Mouse (Mus musculus) retina, postnatal 1 day (tissue): ENCODE results near the gene Pcnx2.

Experiments used
- DNase-seq: peaks from one replicate; pipeline ENCODE4 v3.0.0-alpha.2; 2012

The Pcnx2 gene

GRCm38 (mm10) chr8:125816742-125817141 lies 81.4 kb downstream of the Pcnx2 start:
- DNase-seq: no peak

DNA sequence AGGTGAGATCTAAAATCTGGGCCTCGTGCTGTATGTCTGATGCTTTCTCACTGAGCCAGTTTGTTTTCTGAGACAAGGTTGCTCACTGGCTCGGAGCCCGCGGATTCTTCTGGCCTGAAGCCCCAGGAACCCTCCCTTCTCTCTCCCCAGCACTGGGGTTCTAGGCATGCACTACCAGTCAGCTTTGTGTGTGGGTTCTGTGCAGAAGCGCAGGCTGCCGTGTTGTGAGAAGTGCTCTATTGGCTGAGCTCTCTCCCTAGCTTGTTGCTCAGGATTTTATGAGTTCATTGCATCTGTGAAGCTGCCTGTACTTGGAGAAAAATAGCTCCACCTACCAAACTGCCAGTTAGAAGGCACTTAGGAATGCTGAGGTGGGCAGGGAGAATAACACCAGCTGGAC lies 89.3 kb downstream of the Pcnx2 start:
- no peak for DNase-seq

GRCm38 (mm10) chr8:125807905-125808310 lies 90.2 kb downstream of the Pcnx2 start:
- DNase-seq: peak; percentile 20

DNA sequence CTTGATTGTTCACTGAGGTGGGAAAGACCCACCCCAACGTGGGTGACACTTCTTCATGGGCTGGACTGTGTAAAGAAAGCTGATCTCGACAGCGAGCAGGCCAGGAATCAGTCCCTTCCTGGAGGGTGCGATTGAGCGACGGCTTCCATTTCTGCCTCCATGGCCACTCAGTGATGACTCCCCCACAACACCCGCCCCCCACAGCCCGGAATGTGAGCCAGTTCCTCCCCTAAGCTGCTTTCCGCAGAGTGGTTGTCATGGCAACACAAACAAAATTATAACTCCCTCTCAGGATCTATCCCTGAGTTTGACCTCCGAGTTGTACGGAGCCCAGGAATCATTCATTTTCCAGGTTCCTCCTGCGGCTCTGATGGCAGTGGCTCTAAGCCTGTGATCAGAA lies 91.7 kb downstream of the Pcnx2 start:
- peak; percentile 26 for DNase-seq

- no peak for DNase-seq
These were observed 101.1 kb downstream of the Pcnx2 start for GRCm38 (mm10) chr8:125796970-125797369.

DNA sequence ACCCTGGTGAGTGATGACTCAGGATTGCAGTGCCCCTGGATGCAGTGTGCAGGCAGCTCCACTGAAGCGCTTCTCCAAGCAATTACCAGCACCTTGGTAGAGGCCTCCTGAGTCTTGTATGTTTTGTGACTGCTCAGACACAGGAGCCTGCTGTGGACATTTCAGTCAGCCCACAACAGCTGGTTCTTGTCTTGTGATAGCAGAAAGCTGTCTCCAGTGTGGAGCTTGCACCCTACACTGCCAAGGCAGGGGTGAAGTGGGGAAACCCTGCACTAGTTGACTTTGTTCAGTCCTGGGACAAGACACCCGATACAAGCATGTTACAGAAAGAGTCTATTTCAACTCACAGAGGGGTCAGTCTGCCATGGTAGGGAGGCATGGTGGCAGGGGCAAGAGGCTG lies 102.8 kb downstream of the Pcnx2 start:
- DNase-seq: no peak

DNA sequence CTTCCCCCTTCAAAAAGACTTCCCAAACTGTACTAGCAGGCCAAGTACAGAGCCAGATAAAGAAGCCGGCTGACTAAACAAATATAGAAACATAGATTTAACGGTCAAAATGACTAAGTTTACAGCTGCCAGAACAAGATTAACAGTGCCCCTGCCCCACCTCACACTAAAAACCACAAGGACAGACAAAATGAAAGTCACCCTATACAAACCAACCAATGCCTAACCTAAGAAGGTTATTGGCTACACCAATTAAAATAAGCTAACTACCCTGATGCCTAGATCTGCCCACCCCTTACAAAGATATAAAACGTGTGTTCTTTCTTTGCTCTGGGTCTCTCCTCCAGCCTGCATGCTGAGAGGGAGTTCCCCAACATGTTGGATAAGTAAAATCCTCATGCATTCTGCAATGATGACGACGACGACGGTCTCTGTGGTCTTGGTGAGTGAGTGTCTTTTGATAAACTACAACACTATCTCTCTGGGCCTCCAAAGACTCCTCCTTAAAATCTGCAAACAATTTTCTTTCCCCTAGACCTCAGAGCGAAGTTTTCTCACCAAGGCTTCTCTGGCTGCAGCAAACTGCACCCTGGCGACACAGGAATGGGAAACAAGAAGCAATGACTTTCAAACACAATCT lies 105.2 kb downstream of the Pcnx2 start:
- DNase-seq: no peak

DNA sequence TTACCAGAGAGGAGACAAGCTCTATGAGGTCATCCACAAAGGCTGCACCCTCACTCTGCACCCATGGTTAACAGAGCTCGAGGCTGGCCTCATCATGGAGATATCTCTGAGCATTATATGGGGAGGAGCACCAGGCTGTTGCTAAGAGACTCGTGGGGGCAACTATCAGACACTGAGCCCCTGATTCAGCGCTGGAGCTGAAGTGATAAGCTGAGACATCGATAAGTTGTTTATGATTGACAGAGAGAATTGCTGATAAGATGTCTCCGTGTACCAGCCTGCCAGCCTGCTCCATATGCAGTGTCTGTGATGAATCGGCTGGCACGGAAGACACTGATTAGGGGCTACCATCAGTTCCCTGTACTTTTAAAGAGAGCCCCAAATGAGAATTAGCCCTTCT lies 111.2 kb downstream of the Pcnx2 start:
- no peak for DNase-seq

- DNase-seq: no peak
These were observed 116.0 kb downstream of the Pcnx2 start for GRCm38 (mm10) chr8:125782161-125782560.

- no peak for DNase-seq
These were observed 118.5 kb downstream of the Pcnx2 start for GRCm38 (mm10) chr8:125779656-125780055.

GRCm38 (mm10) chr8:125778919-125779318 lies 119.2 kb downstream of the Pcnx2 start:
- no peak for DNase-seq

- no peak for DNase-seq
These were observed 120.5 kb downstream of the Pcnx2 start for GRCm38 (mm10) chr8:125777478-125778164.

GRCm38 (mm10) chr8:125776800-125777199 lies 121.3 kb downstream of the Pcnx2 start:
- DNase-seq: no peak

DNA sequence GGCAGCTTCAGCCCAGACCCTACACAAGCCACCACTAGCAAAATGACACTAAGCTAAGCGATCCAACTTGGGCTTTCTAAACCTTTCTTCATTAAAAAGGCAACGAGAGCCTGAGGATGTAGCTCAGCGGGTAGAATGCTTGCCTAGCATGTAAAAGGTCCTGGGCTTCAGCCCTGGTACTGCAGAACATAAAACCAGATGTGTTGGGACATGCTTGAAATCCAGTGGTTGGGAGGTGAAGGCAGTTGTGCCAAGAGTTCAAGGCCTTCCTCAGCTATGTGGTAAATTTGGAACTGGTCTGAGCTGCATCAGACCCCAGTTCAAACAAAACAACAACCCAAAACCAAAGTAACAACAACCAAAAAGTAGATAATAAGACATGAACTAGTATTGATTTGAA lies 121.8 kb downstream of the Pcnx2 start:
- DNase-seq: no peak

- DNase-seq: no peak
These were observed 123.1 kb downstream of the Pcnx2 start for GRCm38 (mm10) chr8:125775031-125775430.

DNA sequence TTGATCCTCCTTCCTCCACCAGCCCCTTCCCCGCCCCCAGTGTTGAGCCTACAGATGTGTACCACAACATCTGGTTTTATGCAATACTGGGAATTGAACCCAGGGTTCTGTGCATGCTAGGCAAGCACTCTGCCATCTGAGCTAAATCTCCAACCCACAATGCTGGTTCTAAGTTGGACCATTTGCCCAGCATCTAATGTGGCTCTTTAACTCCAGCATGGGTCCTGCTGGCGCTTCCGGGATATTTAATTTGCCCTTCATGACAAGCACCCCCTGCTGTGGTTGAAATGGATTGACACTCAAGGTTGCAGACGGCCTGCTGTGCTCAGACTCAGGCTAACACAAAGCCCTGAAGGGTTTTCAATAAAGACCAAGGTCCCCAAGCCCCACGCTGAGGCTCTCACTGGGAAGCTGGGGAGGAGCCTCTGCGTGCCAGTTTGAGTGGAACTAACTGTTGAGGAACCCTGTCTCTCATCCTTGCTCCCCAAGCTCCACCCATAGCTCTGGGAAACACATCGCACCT lies 124.8 kb downstream of the Pcnx2 start:
- no peak for DNase-seq

DNA sequence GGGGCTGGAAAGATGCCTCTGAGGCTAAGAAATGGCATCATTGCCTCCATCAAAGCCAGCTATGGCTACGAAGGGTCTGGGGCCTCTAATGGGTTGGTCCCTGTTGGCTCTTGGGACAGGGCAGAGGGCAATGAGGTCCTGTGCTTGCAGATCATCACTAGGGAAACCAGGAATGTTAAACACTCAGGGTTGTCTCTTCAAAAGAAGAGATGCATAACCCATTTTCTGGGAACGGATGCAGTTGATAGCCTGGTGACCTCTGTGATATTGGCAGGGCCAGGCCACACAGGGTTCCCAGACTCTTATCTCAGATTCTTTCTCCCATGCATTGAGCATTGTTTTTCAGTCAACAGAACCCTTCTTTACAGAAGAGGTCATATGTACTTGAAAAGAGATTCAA lies 125.8 kb downstream of the Pcnx2 start:
- no peak for DNase-seq

- DNase-seq: no peak
These were observed 130.0 kb downstream of the Pcnx2 start for GRCm38 (mm10) chr8:125768079-125768478.

- DNase-seq: no peak
These were observed 134.9 kb downstream of the Pcnx2 start for GRCm38 (mm10) chr8:125763066-125763786.

DNA sequence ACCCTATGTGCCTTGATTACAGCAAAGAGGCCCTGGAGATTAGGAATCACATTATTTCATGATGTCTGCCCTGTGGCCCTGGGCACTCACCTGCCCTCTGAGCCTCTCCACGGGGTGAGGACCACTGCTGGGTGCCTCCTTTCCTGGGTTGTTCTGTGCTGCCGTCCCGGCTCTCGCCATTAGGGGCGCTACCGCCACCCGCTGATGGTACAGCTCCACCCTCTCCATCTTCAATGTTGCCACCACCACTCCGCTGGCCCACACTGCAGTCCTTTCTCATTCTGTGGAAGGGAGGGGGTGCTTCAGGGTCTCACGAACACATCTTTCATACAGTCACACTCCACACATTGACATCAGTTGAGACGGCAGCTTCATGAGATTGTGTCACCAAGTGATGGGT lies 139.1 kb downstream of the Pcnx2 start:
- peak; percentile 25 for DNase-seq

GRCm38 (mm10) chr8:125757106-125757496 lies 141.0 kb downstream of the Pcnx2 start:
- DNase-seq: peak; percentile 43

GRCm38 (mm10) chr8:125756391-125757105 lies 141.6 kb downstream of the Pcnx2 start:
- DNase-seq: peak; percentile 57

DNA sequence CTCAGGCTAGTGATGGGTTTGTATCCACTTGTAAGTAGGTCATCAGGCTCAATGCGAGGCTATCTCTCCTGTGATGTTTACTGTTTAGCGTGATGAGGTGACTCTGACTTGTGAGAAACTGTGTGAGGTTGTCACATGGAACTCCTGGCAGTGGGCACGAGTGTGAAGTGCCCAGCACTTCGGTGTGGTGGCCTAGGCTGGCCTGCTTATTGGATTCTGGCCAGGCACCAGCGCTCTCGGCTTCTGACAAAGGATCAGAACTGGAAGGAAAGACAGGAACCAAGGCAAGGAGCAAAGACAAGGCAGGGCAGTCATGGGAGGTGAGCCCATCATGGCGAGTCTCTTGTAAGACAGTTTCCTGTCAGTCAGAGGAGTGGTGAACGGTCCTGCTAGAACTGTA lies 142.2 kb downstream of the Pcnx2 start:
- peak; percentile 31 for DNase-seq
